Mouse (Mus musculus) CH12.LX (cell line): Measurements from ENCODE around the gene Rtn4rl1. TPM values are rescaled to one million over a fixed set of nuclear protein-coding genes. Genes with fewer than 3 reads are reported as not detected.
A peak's percentile ranks its signal among the peaks of the same experiment; 100 is the strongest.

Source experiments
- DNase-seq: peaks from one replicate; pipeline ENCODE4 v3.0.0-alpha.2; 2013; ENCODE audit errors: extremely low read depth
- H3K27ac ChIP-seq: 2 replicates; pipeline ENCODE4 v1.5.1; 2012; ENCODE audit warnings: low read depth, mild to moderate bottlenecking, control low read depth, moderate library complexity; ENCODE audit not compliant: insufficient read depth
- H3K27me3 ChIP-seq: replicated peaks from 2 replicates; pipeline ENCODE3; 2012; ENCODE audit warnings: inconsistent platforms
- H3K36me3 ChIP-seq, 2 experiments: replicated peaks in 1 of 2; 2 replicates each; pipeline versions ENCODE3 to v1.6.1; 2012; ENCODE audit warnings: inconsistent platforms in 1 of 2, low read length in 1 of 2, mild to moderate bottlenecking in 1 of 2, mixed read lengths in 1 of 2, moderate library complexity in 1 of 2; ENCODE audit not compliant: control insufficient read depth in 1 of 2, insufficient read depth in 1 of 2
- H3K4me1 ChIP-seq, 2 experiments: 2 replicates each; pipeline ENCODE4 v1.6.1; 2012; ENCODE audit warnings: inconsistent platforms in 1 of 2, moderate library complexity in 1 of 2; ENCODE audit not compliant: insufficient read depth in 2 of 2, control insufficient read depth in 1 of 2
- H3K4me2 ChIP-seq: 2 replicates; pipeline ENCODE4 v1.6.1; 2012; ENCODE audit warnings: low read depth, mild to moderate bottlenecking, control low read depth; ENCODE audit not compliant: poor library complexity, insufficient read depth, severe bottlenecking
- H3K4me3 ChIP-seq, 3 experiments: fragments of 150-350 bp in 1 of 3; sonication (generic) in 1 of 3; replicated peaks in 1 of 3; 2 replicates each; pipeline versions ENCODE3 to v1.5.1; 2011 to 2012; ENCODE audit warnings: low read depth in 2 of 3, low read length in 2 of 3, mild to moderate bottlenecking in 2 of 3, moderate library complexity in 2 of 3, control low read depth in 1 of 3, improper control_type of control experiment in 1 of 3, inconsistent platforms in 1 of 3, mixed read lengths in 1 of 3; ENCODE audit not compliant: poor library complexity in 1 of 3
- H3K79me2 ChIP-seq: replicated peaks from 2 replicates; pipeline ENCODE4 v1.6.1; 2012; ENCODE audit warnings: mild to moderate bottlenecking, moderate library complexity; ENCODE audit not compliant: control insufficient read depth, poor library complexity, insufficient read depth, severe bottlenecking; ENCODE audit errors: extremely low read depth
- H3K9ac ChIP-seq: 2 replicates; pipeline ENCODE4 v1.6.1; 2012; ENCODE audit warnings: low read depth, mild to moderate bottlenecking, control low read depth, moderate library complexity; ENCODE audit not compliant: insufficient read depth
- H3K9me3 ChIP-seq: replicated peaks from 2 replicates; pipeline ENCODE3; 2012; ENCODE audit warnings: low read length, inconsistent platforms, mixed read lengths
- BHLHE40 ChIP-seq: IDR thresholded peaks from 2 replicates; pipeline ENCODE4 v1.6.1; 2011; ENCODE audit warnings: mild to moderate bottlenecking, low read depth, low read length, improper control_type of control experiment
- CHD1 ChIP-seq: IDR thresholded peaks from 2 replicates; pipeline ENCODE4 v1.6.1; 2012; ENCODE audit warnings: low read depth, low read length, improper control_type of control experiment, inconsistent platforms
- CHD2 ChIP-seq: IDR thresholded peaks from 2 replicates; pipeline ENCODE4 v1.6.1; 2011; ENCODE audit warnings: low read length, improper control_type of control experiment
- CTCF ChIP-seq, 2 experiments: IDR thresholded peaks in 1 of 2; conservative IDR thresholded peaks in 1 of 2; 2 replicates each; pipeline ENCODE4 v1.5.1; 2011 to 2012; ENCODE audit warnings: low read depth in 2 of 2, low read length in 2 of 2, improper control_type of control experiment in 1 of 2, inconsistent platforms in 1 of 2, mild to moderate bottlenecking in 1 of 2, moderate library complexity in 1 of 2
- ETS1 ChIP-seq: conservative IDR thresholded peaks from 2 replicates; pipeline ENCODE4 v1.6.1; 2012; ENCODE audit warnings: low read depth, mild to moderate bottlenecking, inconsistent platforms, low read length, improper control_type of control experiment, moderate library complexity
- GABPA ChIP-seq: IDR thresholded peaks from 2 replicates; pipeline ENCODE4 v1.6.1; 2012; ENCODE audit warnings: low read depth, low read length, improper control_type of control experiment, inconsistent platforms; ENCODE audit not compliant: insufficient replicate concordance
- HCFC1 ChIP-seq: IDR thresholded peaks from 2 replicates; pipeline ENCODE4 v1.6.1; 2012; ENCODE audit warnings: low read depth, mild to moderate bottlenecking, inconsistent platforms, low read length, improper control_type of control experiment
- JUND ChIP-seq: conservative IDR thresholded peaks from 2 replicates; pipeline ENCODE4 v1.6.1; 2011; ENCODE audit warnings: low read depth, low read length, improper control_type of control experiment
- MAFK ChIP-seq: IDR thresholded peaks from 2 replicates; pipeline ENCODE4 v1.6.1; 2011; ENCODE audit warnings: low read length, improper control_type of control experiment; ENCODE audit not compliant: insufficient replicate concordance
- MAZ ChIP-seq: IDR thresholded peaks from 2 replicates; pipeline ENCODE4 v1.6.1; 2012; ENCODE audit warnings: low read depth, mild to moderate bottlenecking, inconsistent platforms, low read length, improper control_type of control experiment, moderate library complexity
- MXI1 ChIP-seq: IDR thresholded peaks from 2 replicates; pipeline ENCODE4 v1.6.1; 2011; ENCODE audit warnings: mild to moderate bottlenecking, low read depth, low read length, improper control_type of control experiment
- PAX5 ChIP-seq: IDR thresholded peaks from 2 replicates; pipeline ENCODE4 v1.6.1; 2012; ENCODE audit warnings: low read length, inconsistent platforms, mixed read lengths
- POLR2AphosphoS2 ChIP-seq: IDR thresholded peaks from 2 replicates; pipeline ENCODE4 v1.6.1; 2011; ENCODE audit warnings: low read depth, low read length, improper control_type of control experiment
- RAD21 ChIP-seq: IDR thresholded peaks from 2 replicates; pipeline ENCODE4 v1.6.1; 2011; ENCODE audit warnings: low read depth, mild to moderate bottlenecking, low read length, improper control_type of control experiment, moderate library complexity
- RCOR1 ChIP-seq: conservative IDR thresholded peaks from 2 replicates; pipeline ENCODE4 v1.6.1; 2012; ENCODE audit warnings: low read depth, mild to moderate bottlenecking, inconsistent platforms, low read length, improper control_type of control experiment
- SIN3A ChIP-seq: IDR thresholded peaks from 2 replicates; pipeline ENCODE4 v1.6.1; 2012; ENCODE audit warnings: low read length, improper control_type of control experiment, inconsistent platforms
- TBP ChIP-seq: conservative IDR thresholded peaks from 2 replicates; pipeline ENCODE4 v1.6.1; 2011; ENCODE audit warnings: low read depth, low read length, improper control_type of control experiment
- UBTF ChIP-seq: IDR thresholded peaks from 2 replicates; pipeline ENCODE4 v1.6.1; 2012; ENCODE audit warnings: low read depth, mild to moderate bottlenecking, inconsistent platforms, low read length, improper control_type of control experiment, moderate library complexity
- USF1 ChIP-seq: IDR thresholded peaks from 2 replicates; pipeline ENCODE4 v1.6.1; 2014; ENCODE audit warnings: low read depth, mild to moderate bottlenecking, inconsistent platforms, low read length, improper control_type of control experiment
- USF2 ChIP-seq: conservative IDR thresholded peaks from 2 replicates; pipeline ENCODE4 v1.6.1; 2011; ENCODE audit warnings: low read depth, low read length, improper control_type of control experiment
- dilution Hi-C: fragments of 300-500 bp; cut with MboI; formaldehyde crosslinking; loops from 2 replicates; pipeline ENCODE4 v1.14.3; 2020; ENCODE audit warnings: low sequenced_read_pairs; ENCODE audit not compliant: extremely low pct_unique_long_range_greater_than_20kb, extremely low pct_ligation_motif_present
- in situ Hi-C: fragments of 300-500 bp; cut with MboI; formaldehyde crosslinking; loops from 3 replicates; pipeline ENCODE4 v1.14.3; 2019; ENCODE audit warnings: low sequenced_read_pairs, low pct_ligation_motif_present, low pct_unique_long_range_greater_than_20kb, mixed read lengths
- polyA plus RNA-seq: library from polyadenylated mRNA; unstranded; fragments of >175 nt; gene quantifications from 2 replicates; pipeline ENCODE4 v1.2.1, GENCODE M21; 2012; ENCODE audit warnings: low read depth; ENCODE audit not compliant: insufficient read length
- total RNA-seq, 2 experiments: library from RNA; depleted of rRNA; stranded (reverse); fragments of 300-350 nt in 1 of 2; fragments of >200 nt in 1 of 2; gene quantifications; 2 replicates each; pipeline ENCODE4 v1.2.3; 2012 to 2014

The Rtn4rl1 gene
- total and polyA plus RNA-seq, 3 experiments = 0.04 to 0.09 TPM; not detected in 1

GRCm38 (mm10) chr11:75198792-75199191 lies 5.2 kb downstream of the Rtn4rl1 start:
- Histone ChIP-seq H3K27ac (no peak overlapping the region), H3K4me1 (peaks cover 11 to 22% of the 10 kb centered on the region in 2 experiments), H3K4me2 (no peak overlapping the region), H3K9ac (no peak overlapping the region), H3K27me3 (peaks cover 72% of the 10 kb centered on the region), H3K36me3 (no peaks in the 10 kb centered on the region), H3K79me2 (no peaks in the 10 kb centered on the region), H3K9me3 (peaks cover 6% of the 10 kb centered on the region), H3K4me3 (no peak overlapping the region)
- TF ChIP-seq JUND = no peak
- no peak for TF ChIP-seq USF1
- no peak for TF ChIP-seq MAZ
- TF ChIP-seq UBTF = no peak
- no peak for TF ChIP-seq SIN3A
- no peak for TF ChIP-seq POLR2AphosphoS2
- TF ChIP-seq RAD21 = no peak
- no peak for TF ChIP-seq BHLHE40
- no peak for TF ChIP-seq CHD2
- in situ Hi-C loops = no loop called here
- dilution Hi-C loops = no loop called here
- no peak for DNase-seq

- no peak overlapping the region for H3K9ac ChIP-seq
- no peak overlapping the region for H3K27ac ChIP-seq
- no peaks in the 10 kb centered on the region for H3K36me3 ChIP-seq
- no peak for DNase-seq
- H3K4me3 ChIP-seq = no peak overlapping the region
- H3K79me2 ChIP-seq = no peaks in the 10 kb centered on the region
- peaks cover 8 to 19% of the 10 kb centered on the region in 2 experiments for H3K4me1 ChIP-seq
- in situ Hi-C loops (no loop called here), dilution Hi-C loops (no loop called here)
- H3K9me3 ChIP-seq = peaks cover 2% of the 10 kb centered on the region
- no peak overlapping the region for H3K4me2 ChIP-seq
- TF ChIP-seq CTCF (conservative IDR thresholded peaks at IDR 0.05 in 1 of 2, IDR thresholded peaks at IDR 0.05 in 1 of 2; ENCODE audit: low read depth in 2 of 2, low read length in 2 of 2) (no peak), MAZ (no peak), GABPA (no peak), JUND (peak; percentile 34; the same call in 1 of the 2 replicates), MXI1 (no peak), RAD21 (no peak), CHD1 (no peak)
- H3K27me3 ChIP-seq = peaks cover 62% of the 10 kb centered on the region
These were observed 6.4 kb downstream of the Rtn4rl1 start for GRCm38 (mm10) chr11:75199951-75200350.

GRCm38 (mm10) chr11:75200935-75201334 lies 7.4 kb downstream of the Rtn4rl1 start:
- no peaks in the 10 kb centered on the region for H3K79me2 ChIP-seq
- dilution Hi-C loops = no loop called here
- no peaks in the 10 kb centered on the region for H3K36me3 ChIP-seq
- no peak for TF ChIP-seq CHD2
- no peak for TF ChIP-seq ETS1
- no peak for TF ChIP-seq PAX5
- no peak for TF ChIP-seq RCOR1
- TF ChIP-seq USF2 = no peak
- no peak for TF ChIP-seq HCFC1
- TF ChIP-seq MAFK = no peak
- no peak for TF ChIP-seq TBP
- TF ChIP-seq, all 38 proteins: peak for 0
- Histone ChIP-seq H3K4me2 (no peak overlapping the region), H3K9ac (no peak overlapping the region), H3K4me3 (no peak overlapping the region), H3K27me3 (peaks cover 52% of the 10 kb centered on the region), H3K27ac (no peak overlapping the region), H3K9me3 (peaks cover 2% of the 10 kb centered on the region), H3K4me1 (peaks cover 8 to 20% of the 10 kb centered on the region in 2 experiments)
- in situ Hi-C loops = no loop called here
- DNase-seq = no peak
